ENCODE assay signal across 9 mouse cellular contexts in the genomic region with DNA sequence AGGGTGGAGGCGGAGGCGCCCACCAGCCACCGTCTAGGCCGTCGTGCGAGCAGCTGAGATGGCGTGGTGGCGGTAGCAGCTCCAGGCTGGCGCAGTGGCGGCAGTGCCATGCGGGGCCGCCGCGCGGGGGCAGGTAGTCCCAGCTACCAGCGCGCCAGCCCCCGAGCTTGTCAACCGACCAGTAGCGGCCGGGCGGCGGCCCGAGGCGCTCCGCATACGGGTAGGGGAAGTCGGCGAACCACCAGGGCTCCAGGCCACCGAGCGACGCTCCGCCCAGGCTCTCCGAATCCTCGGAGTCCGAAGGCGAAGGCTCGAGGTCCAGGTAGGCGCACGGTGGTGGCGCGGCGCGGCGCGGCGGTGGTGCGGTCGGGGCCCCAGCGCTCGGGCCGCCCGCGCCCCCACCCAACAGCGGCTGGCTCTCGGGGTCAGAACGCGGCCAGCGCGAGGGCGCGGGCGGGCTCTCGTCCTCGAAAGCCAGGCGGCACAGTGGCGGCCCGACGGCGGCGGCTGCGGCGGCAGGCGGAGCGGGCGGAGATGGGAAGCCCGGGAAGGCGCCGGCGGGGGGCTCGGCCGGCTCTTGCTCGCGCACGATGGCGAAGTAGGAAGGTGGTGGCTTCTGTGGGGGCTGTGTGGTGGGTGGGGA. TPM values are rescaled to one million over a fixed set of nuclear protein-coding genes. Genes with fewer than 3 reads are reported as not detected.
DNase-seq lines count a peak whose midpoint lies in the region; ATAC-seq and TF ChIP-seq lines count a peak whose summit lies in the region.
"Had no signal": no experiment of that assay in that cellular context is flagged by ENCODE, and none has a peak within 500 bp of the region (broad histone marks: within the 10 kb centered on the region; RNA-seq: fewer than 3 reads in every experiment).

No protein-coding gene starts in this region.

- peaks cover 42% of the 10 kb centered on the region for H3K4me1 ChIP-seq in kidney, embryonic 15.5 days
- H3K4me1 ChIP-seq in cortical plate, adult 2 months (ENCODE audit: control insufficient read depth, insufficient read depth, low read length), result peaks cover 3% of the 10 kb centered on the region
- H3K4me1 ChIP-seq in hindbrain, embryonic 15.5 days (replicated peaks), result peaks cover 37% of the 10 kb centered on the region
- peaks cover 44% of the 10 kb centered on the region for H3K4me1 ChIP-seq in midbrain, embryonic 10.5 days

- no peak for TF ChIP-seq POLR2A in cortical plate, adult 2 months (IDR thresholded peaks at IDR 0.05; ENCODE audit: extremely low read depth, insufficient read depth, low read length)

- no peak overlapping the region for H3K27ac ChIP-seq in kidney, embryonic 15.5 days
- no peak overlapping the region for H3K27ac ChIP-seq in cortical plate, adult 2 months (ENCODE audit: insufficient read depth, low read length)
- H3K27ac ChIP-seq in hindbrain, embryonic 15.5 days (replicated peaks), result no peak overlapping the region
- H3K27ac ChIP-seq in midbrain, embryonic 10.5 days (replicated peaks), result peak overlapping the region; percentile 42; the same call in 1 of the 2 replicates

- peak overlapping the region; percentile 68 for H3K4me2 ChIP-seq in kidney, embryonic 15.5 days
- H3K4me2 ChIP-seq in hindbrain, embryonic 15.5 days, result peak overlapping the region; percentile 47

- H3K9me3 ChIP-seq in kidney, embryonic 15.5 days (replicated peaks), result no peaks in the 10 kb centered on the region
- no peaks in the 10 kb centered on the region for H3K9me3 ChIP-seq in hindbrain, embryonic 15.5 days
- no peaks in the 10 kb centered on the region for H3K9me3 ChIP-seq in midbrain, embryonic 10.5 days (replicated peaks)

- H3K27me3 ChIP-seq in kidney, embryonic 15.5 days, result peaks cover 53% of the 10 kb centered on the region
- H3K27me3 ChIP-seq in hindbrain, embryonic 15.5 days, result peaks cover 63% of the 10 kb centered on the region
- H3K27me3 ChIP-seq in midbrain, embryonic 10.5 days (ENCODE audit: low read depth, poor library complexity, severe bottlenecking), result peaks cover 71% of the 10 kb centered on the region

- no peak for DNase-seq in kidney, adult 9 months
- peak; percentile 36 for DNase-seq in midbrain, embryonic 10.5 days (ENCODE audit: low spot score)
- DNase-seq in spleen, adult 18-20 months, result no peak
- no peak for DNase-seq in embryo, embryonic 9.5 days (ENCODE audit: extremely low spot score)

- H3K9ac ChIP-seq in kidney, embryonic 15.5 days, result peak overlapping the region; percentile 31; the same call in 1 of the 2 replicates
- H3K9ac ChIP-seq in hindbrain, embryonic 15.5 days, result no peak overlapping the region

- WGBS in kidney, embryonic 15.5 days, result 2% methylated on average over 61 of the region's 86 CpGs
- WGBS in hindbrain, embryonic 15.5 days, result under 1% methylated on average over 65 of the region's 86 CpGs
- WGBS in midbrain, embryonic 10.5 days, result 1% methylated on average over 86 of the region's 86 CpGs

- TF ChIP-seq CTCF in cortical plate, adult 2 months (IDR thresholded peaks at IDR 0.05; ENCODE audit: extremely low read depth, insufficient read depth, low read length), result no peak

- ATAC-seq in kidney, embryonic 15.5 days (replicated peaks; ENCODE audit: low FRiP score), result no peak; the same call in 1 of the 2 replicates
- no peak for ATAC-seq in hindbrain, embryonic 15.5 days (ENCODE audit: low FRiP score, low read depth)
- ATAC-seq in megakaryocyte-erythroid progenitor cell, adult 5-6 weeks (replicated peaks; ENCODE audit: low FRiP score, low TSS enrichment, poor library complexity, severe bottlenecking), result no peak

- H3K36me3 ChIP-seq in kidney, embryonic 15.5 days, result peaks cover 14% of the 10 kb centered on the region
- peaks cover 3% of the 10 kb centered on the region; the same call in 1 of the 2 replicates for H3K36me3 ChIP-seq in hindbrain, embryonic 15.5 days
- H3K36me3 ChIP-seq in midbrain, embryonic 10.5 days, result peaks cover 16% of the 10 kb centered on the region

- peak overlapping the region; percentile 42 for H3K4me3 ChIP-seq in kidney, embryonic 15.5 days (replicated peaks)
- peak overlapping the region; percentile 20 for H3K4me3 ChIP-seq in cortical plate, adult 2 months (ENCODE audit: insufficient read depth, low read length)
- peak overlapping the region; percentile 28 for H3K4me3 ChIP-seq in hindbrain, embryonic 15.5 days
- peak overlapping the region; percentile 47 for H3K4me3 ChIP-seq in midbrain, embryonic 10.5 days
- H3K4me3 ChIP-seq: myocyte had no signal

RNA-seq across cellular contexts. Expression of a gene that starts 2.5 kb away (rescaled TPM):
- polyA plus RNA-seq in kidney, embryonic 15.5 days (2015; fragmentation: Nextera tagmentation; extraction: Ambion mirVana), result 82.5 and 86.3 TPM in 2 replicates
- 15.7 and 17.5 TPM in 2 replicates for polyA plus RNA-seq in cortical plate, adult 2 months (2012; rRNA removed)
- polyA plus RNA-seq in hindbrain, embryonic 15.5 days (2015; fragmentation: Nextera tagmentation; extraction: Ambion mirVana), result 41.8 and 43.1 TPM in 2 replicates
- polyA plus RNA-seq in midbrain, embryonic 10.5 days (2016; fragmentation: Nextera tagmentation; extraction: Ambion mirVana), result 95.8 and 119 TPM in 2 replicates
- 45.7 and 67.7 TPM in 2 replicates for total RNA-seq in megakaryocyte-erythroid progenitor cell, adult 5-6 weeks (2014; fragmentation: Nextera tagmentation)
- total RNA-seq in megakaryocyte-erythroid progenitor cell, adult 5-6 weeks (2017), result 22.1 and 39.4 TPM in 2 replicates

RNA-seq across cellular contexts. Expression of a gene that starts 8.7 kb away (rescaled TPM):
- polyA plus RNA-seq in kidney, embryonic 15.5 days (2015; fragmentation: Nextera tagmentation; extraction: Ambion mirVana), result 1.4 and 1.6 TPM in 2 replicates
- 1.8 and 2.6 TPM in 2 replicates for polyA plus RNA-seq in cortical plate, adult 2 months (2012; rRNA removed)
- 1.1 and 1.6 TPM in 2 replicates for polyA plus RNA-seq in hindbrain, embryonic 15.5 days (2015; fragmentation: Nextera tagmentation; extraction: Ambion mirVana)
- polyA plus RNA-seq in midbrain, embryonic 10.5 days (2016; fragmentation: Nextera tagmentation; extraction: Ambion mirVana), result 0.65 and 0.72 TPM in 2 replicates
- total RNA-seq in megakaryocyte-erythroid progenitor cell, adult 5-6 weeks (2014; fragmentation: Nextera tagmentation), result not detected in 2 replicates
- total RNA-seq in megakaryocyte-erythroid progenitor cell, adult 5-6 weeks (2017), result not detected in 2 replicates

RNA-seq across cellular contexts. Expression of a gene that starts 18.9 kb away (rescaled TPM):
- polyA plus RNA-seq in kidney, embryonic 15.5 days (2015; fragmentation: Nextera tagmentation; extraction: Ambion mirVana), result 130 and 132 TPM in 2 replicates
- 161 and 162 TPM in 2 replicates for polyA plus RNA-seq in cortical plate, adult 2 months (2012; rRNA removed)
- polyA plus RNA-seq in hindbrain, embryonic 15.5 days (2015; fragmentation: Nextera tagmentation; extraction: Ambion mirVana), result 271 and 286 TPM in 2 replicates
- polyA plus RNA-seq in midbrain, embryonic 10.5 days (2016; fragmentation: Nextera tagmentation; extraction: Ambion mirVana), result 153 and 183 TPM in 2 replicates
- total RNA-seq in megakaryocyte-erythroid progenitor cell, adult 5-6 weeks (2014; fragmentation: Nextera tagmentation), result 27.2 and 30.8 TPM in 2 replicates
- 36.9 and 38.0 TPM in 2 replicates for total RNA-seq in megakaryocyte-erythroid progenitor cell, adult 5-6 weeks (2017)

RNA-seq across cellular contexts. Expression of a gene that starts 39.3 kb away (rescaled TPM):
- 83.8 and 89.1 TPM in 2 replicates for polyA plus RNA-seq in kidney, embryonic 15.5 days (2015; fragmentation: Nextera tagmentation; extraction: Ambion mirVana)
- polyA plus RNA-seq in cortical plate, adult 2 months (2012; rRNA removed), result 106 and 107 TPM in 2 replicates
- polyA plus RNA-seq in hindbrain, embryonic 15.5 days (2015; fragmentation: Nextera tagmentation; extraction: Ambion mirVana), result 56.4 and 61.0 TPM in 2 replicates
- polyA plus RNA-seq in midbrain, embryonic 10.5 days (2016; fragmentation: Nextera tagmentation; extraction: Ambion mirVana), result 36.1 and 39.0 TPM in 2 replicates
- total RNA-seq in megakaryocyte-erythroid progenitor cell, adult 5-6 weeks (2014; fragmentation: Nextera tagmentation), result 76.7 and 91.3 TPM in 2 replicates
- 44.4 and 50.2 TPM in 2 replicates for total RNA-seq in megakaryocyte-erythroid progenitor cell, adult 5-6 weeks (2017)

RNA-seq across cellular contexts. Expression of a gene that starts 44.9 kb away (rescaled TPM):
- 0.42 and 0.47 TPM in 2 replicates for polyA plus RNA-seq in kidney, embryonic 15.5 days (2015; fragmentation: Nextera tagmentation; extraction: Ambion mirVana)
- polyA plus RNA-seq in cortical plate, adult 2 months (2012; rRNA removed), result 9.0 and 10.0 TPM in 2 replicates
- polyA plus RNA-seq in hindbrain, embryonic 15.5 days (2015; fragmentation: Nextera tagmentation; extraction: Ambion mirVana), result 3.4 and 4.3 TPM in 2 replicates
- polyA plus RNA-seq in midbrain, embryonic 10.5 days (2016; fragmentation: Nextera tagmentation; extraction: Ambion mirVana), result 0.16 and 0.34 TPM in 2 replicates
- total RNA-seq in megakaryocyte-erythroid progenitor cell, adult 5-6 weeks (2014; fragmentation: Nextera tagmentation), result 0.92 TPM in 1 of 2 replicates, not detected in the other
- 0.23 TPM in 1 of 2 replicates, not detected in the other for total RNA-seq in megakaryocyte-erythroid progenitor cell, adult 5-6 weeks (2017)
